Mouse (Mus musculus) bone marrow, adult 2 months (tissue): ENCODE results near the gene Rap1gap.

Source experiments
- CTCF ChIP-seq: fragments of 200-500 bp; IDR thresholded peaks from 2 replicates; pipeline ENCODE4 v1.5.1; 2011; ENCODE audit warnings: low read length, control low read depth; ENCODE audit not compliant: control insufficient read depth, insufficient read depth
- POLR2A ChIP-seq: fragments of 200-500 bp; IDR thresholded peaks from 2 replicates; pipeline ENCODE4 v1.6.1; 2011; ENCODE audit warnings: low read depth, mild to moderate bottlenecking, control low read depth, low read length, borderline replicate concordance; ENCODE audit not compliant: control insufficient read depth

GRCm38 (mm10) chr4:137739151-137739923, 74.8 kb downstream of the Rap1gap start:
- TF ChIP-seq CTCF (no peak), POLR2A (no peak)
